Mouse (Mus musculus) myocyte (in vitro differentiated cells): ENCODE data around the gene Cyp27b1.

Experiments used
- E2F4 ChIP-seq: IDR thresholded peaks from one replicate; pipeline ENCODE4 v1.6.1; 2011; ENCODE audit warnings: mild to moderate bottlenecking, control low read depth, moderate library complexity; ENCODE audit not compliant: insufficient read depth
- MYOD1 ChIP-seq, 3 experiments: IDR thresholded peaks; one replicate each; pipeline ENCODE4 v1.6.1; 2011; ENCODE audit warnings: control low read depth in 2 of 3, low read depth in 2 of 3, mild to moderate bottlenecking in 2 of 3, moderate library complexity in 1 of 3; ENCODE audit not compliant: insufficient read length in 2 of 3, control insufficient read depth in 1 of 3
- MYOG ChIP-seq, 3 experiments: IDR thresholded peaks; one replicate each; pipeline ENCODE4 v1.6.1; 2011; ENCODE audit warnings: control low read depth in 2 of 3, low read depth in 2 of 3, mild to moderate bottlenecking in 2 of 3; ENCODE audit not compliant: insufficient read length in 2 of 3, control insufficient read depth in 1 of 3, insufficient read depth in 1 of 3
- POLR2A ChIP-seq: IDR thresholded peaks from one replicate; pipeline ENCODE4 v1.6.1; 2011; ENCODE audit warnings: low read depth, mild to moderate bottlenecking, control low read depth, moderate library complexity; ENCODE audit not compliant: insufficient read length
- REST ChIP-seq: IDR thresholded peaks from one replicate; pipeline ENCODE4 v1.6.1; 2011; ENCODE audit warnings: mild to moderate bottlenecking, control low read depth, moderate library complexity; ENCODE audit not compliant: insufficient read depth, insufficient read length
- TCF12 ChIP-seq: IDR thresholded peaks from one replicate; pipeline ENCODE4 v1.6.1; 2011; ENCODE audit warnings: mild to moderate bottlenecking, control low read depth; ENCODE audit not compliant: poor library complexity, insufficient read depth, severe bottlenecking
- USF1 ChIP-seq: IDR thresholded peaks from one replicate; pipeline ENCODE4 v1.6.1; 2011; ENCODE audit warnings: low read depth, mild to moderate bottlenecking, control low read depth, moderate library complexity

- no peak for TF ChIP-seq USF1
- TF ChIP-seq POLR2A: no peak
- no peak for TF ChIP-seq E2F4
- no peak for TF ChIP-seq TCF12
- TF ChIP-seq REST: no peak
- TF ChIP-seq MYOD1 (IDR thresholded peaks at IDR 0.05; ENCODE audit: control insufficient read depth in 1 of 3, insufficient read length in 2 of 3, low read depth in 2 of 3): no peak
- no peak for TF ChIP-seq MYOG (IDR thresholded peaks at IDR 0.05; ENCODE audit: control insufficient read depth in 1 of 3, insufficient read depth in 1 of 3, insufficient read length in 2 of 3, low read depth in 2 of 3)
Observed at GRCm38 (mm10) chr10:127075651-127076050, 27.6 kb downstream of the Cyp27b1 start.
